Mouse (Mus musculus) lung, embryonic 16.5 days (tissue): ENCODE data around the gene Gm340. TPM values are rescaled to one million over a fixed set of nuclear protein-coding genes. Genes with fewer than 3 reads are reported as not detected.

Experiments
- ATAC-seq: fragments of 200-750 bp; cut with Nextera tagmentation; 2 replicates; pipeline ENCODE4 v1.8.0; 2017; ENCODE audit warnings: low read depth, mild to moderate bottlenecking, moderate library complexity
- H3K27ac ChIP-seq: fragments of 300-500 bp; sonication (generic); 2 replicates; pipeline ENCODE4 v1.5.1; 2014; ENCODE audit warnings: mild to moderate bottlenecking, control low read depth, low read length
- H3K27me3 ChIP-seq: fragments of 300-500 bp; sonication (generic); 2 replicates; pipeline ENCODE4 v1.6.1; 2014; ENCODE audit warnings: low read depth, low read length, mixed read lengths; ENCODE audit not compliant: control insufficient read depth, insufficient read depth
- H3K36me3 ChIP-seq: fragments of 300-500 bp; sonication (generic); 2 replicates; pipeline ENCODE4 v1.6.1; 2014; ENCODE audit warnings: low read length; ENCODE audit not compliant: control insufficient read depth, insufficient read depth
- H3K4me1 ChIP-seq: fragments of 300-500 bp; sonication (generic); replicated peaks from 2 replicates; pipeline ENCODE4 v1.6.1; 2014; ENCODE audit warnings: low read length, mixed read lengths; ENCODE audit not compliant: control insufficient read depth, insufficient read depth
- H3K4me2 ChIP-seq: fragments of 300-500 bp; sonication (generic); 2 replicates; pipeline ENCODE4 v1.6.1; 2014; ENCODE audit warnings: low read depth, low read length, control low read depth
- H3K4me3 ChIP-seq: fragments of 300-500 bp; sonication (generic); 2 replicates; pipeline ENCODE4 v1.5.1; 2014; ENCODE audit warnings: mild to moderate bottlenecking, low read length, control low read depth
- H3K9ac ChIP-seq: fragments of 300-500 bp; sonication (generic); 2 replicates; pipeline ENCODE4 v1.6.1; 2014; ENCODE audit warnings: low read length, control low read depth
- H3K9me3 ChIP-seq: fragments of 300-500 bp; sonication (generic); 2 replicates; pipeline ENCODE4 v1.6.1; 2016; ENCODE audit warnings: low read length; ENCODE audit not compliant: control insufficient read depth
- WGBS: fragments of 180-500 bp; shearing (Covaris S2); extraction: QIAGEN DNeasy Blood & Tissue Kit; methylation state at CpG from one replicate; pipeline ENCODE4 v1.1.7; 2014; 5-methylcytosine and 5-hydroxymethylcytosine counted together
- polyA plus RNA-seq: library from polyadenylated mRNA; unstranded; fragments of >200 nt; fragmentation: Nextera tagmentation; extraction: Ambion mirVana; gene quantifications from 2 replicates; pipeline ENCODE4 v1.2.1, GENCODE M21; 2015

The Gm340 gene
- polyA plus RNA-seq, 1 experiment from 2014 or later, result 2.1 TPM

- no peak overlapping the region for H3K4me2 ChIP-seq
- no peaks in the 10 kb centered on the region for H3K27me3 ChIP-seq
- H3K4me3 ChIP-seq, result no peak overlapping the region
- no peaks in the 10 kb centered on the region for H3K4me1 ChIP-seq
- 69% methylated on average over 10 of the region's 10 CpGs for WGBS
- H3K9me3 ChIP-seq, result no peaks in the 10 kb centered on the region
- H3K9ac ChIP-seq, result no peak overlapping the region
- H3K36me3 ChIP-seq, result no peaks in the 10 kb centered on the region
- H3K27ac ChIP-seq, result no peak overlapping the region
- ATAC-seq, result no peak
These were observed 24.2 kb downstream of the Gm340 start for GRCm38 (mm10) chr19:41606208-41606987.

GRCm38 (mm10) chr19:41611683-41612082 lies 29.5 kb downstream of the Gm340 start:
- Histone ChIP-seq H3K36me3 (no peaks in the 10 kb centered on the region), H3K27ac (no peak overlapping the region), H3K4me1 (no peaks in the 10 kb centered on the region), H3K9me3 (no peaks in the 10 kb centered on the region), H3K4me3 (no peak overlapping the region), H3K9ac (no peak overlapping the region), H3K4me2 (no peak overlapping the region), H3K27me3 (no peaks in the 10 kb centered on the region)
- 69% methylated on average over 6 of the region's 6 CpGs for WGBS
- no peak for ATAC-seq

GRCm38 (mm10) chr19:41613325-41614087 lies 31.3 kb downstream of the Gm340 start:
- Histone ChIP-seq H3K9ac (no peak overlapping the region), H3K9me3 (no peaks in the 10 kb centered on the region), H3K4me2 (no peak overlapping the region), H3K4me1 (no peaks in the 10 kb centered on the region), H3K27ac (no peak overlapping the region), H3K27me3 (no peaks in the 10 kb centered on the region), H3K4me3 (no peak overlapping the region), H3K36me3 (no peaks in the 10 kb centered on the region)
- 34% methylated on average over 16 of the region's 16 CpGs for WGBS
- ATAC-seq, result no peak

GRCm38 (mm10) chr19:41615606-41616224 lies 33.5 kb downstream of the Gm340 start:
- Histone ChIP-seq H3K4me1 (no peaks in the 10 kb centered on the region), H3K4me2 (no peak overlapping the region), H3K27me3 (no peaks in the 10 kb centered on the region), H3K4me3 (no peak overlapping the region), H3K36me3 (no peaks in the 10 kb centered on the region), H3K9me3 (no peaks in the 10 kb centered on the region), H3K9ac (no peak overlapping the region), H3K27ac (no peak overlapping the region)
- no peak for ATAC-seq
- 53% methylated on average over 11 of the region's 11 CpGs for WGBS

GRCm38 (mm10) chr19:41616274-41616673 lies 34.1 kb downstream of the Gm340 start:
- Histone ChIP-seq H3K4me3 (no peak overlapping the region), H3K27ac (no peak overlapping the region), H3K9ac (no peak overlapping the region), H3K4me2 (no peak overlapping the region), H3K9me3 (no peaks in the 10 kb centered on the region), H3K36me3 (no peaks in the 10 kb centered on the region), H3K27me3 (no peaks in the 10 kb centered on the region), H3K4me1 (no peaks in the 10 kb centered on the region)
- no peak for ATAC-seq
- 82% methylated on average over 6 of the region's 6 CpGs for WGBS

GRCm38 (mm10) chr19:41617102-41617501 lies 34.9 kb downstream of the Gm340 start:
- Histone ChIP-seq H3K27me3 (no peaks in the 10 kb centered on the region), H3K9me3 (no peaks in the 10 kb centered on the region), H3K36me3 (no peaks in the 10 kb centered on the region), H3K27ac (no peak overlapping the region), H3K4me1 (no peaks in the 10 kb centered on the region), H3K9ac (no peak overlapping the region), H3K4me3 (no peak overlapping the region), H3K4me2 (no peak overlapping the region)
- no peak for ATAC-seq
- 76% methylated on average over 13 of the region's 13 CpGs for WGBS

- no peaks in the 10 kb centered on the region for H3K9me3 ChIP-seq
- no peak overlapping the region for H3K4me2 ChIP-seq
- H3K27ac ChIP-seq, result no peak overlapping the region
- no peak overlapping the region for H3K4me3 ChIP-seq
- no peaks in the 10 kb centered on the region for H3K4me1 ChIP-seq
- no peak overlapping the region for H3K9ac ChIP-seq
- no peak for ATAC-seq
- H3K27me3 ChIP-seq, result no peaks in the 10 kb centered on the region
- H3K36me3 ChIP-seq, result no peaks in the 10 kb centered on the region
- 43% methylated on average over 6 of the region's 6 CpGs for WGBS
These were observed 36.0 kb downstream of the Gm340 start for GRCm38 (mm10) chr19:41618153-41618657.

- H3K27me3 ChIP-seq, result no peaks in the 10 kb centered on the region
- H3K27ac ChIP-seq, result no peak overlapping the region
- no peaks in the 10 kb centered on the region for H3K36me3 ChIP-seq
- WGBS, result 62% methylated on average over 19 of the region's 19 CpGs
- ATAC-seq, result no peak
- H3K9ac ChIP-seq, result no peak overlapping the region
- no peaks in the 10 kb centered on the region for H3K4me1 ChIP-seq
- H3K9me3 ChIP-seq, result no peaks in the 10 kb centered on the region
- no peak overlapping the region for H3K4me2 ChIP-seq
- no peak overlapping the region for H3K4me3 ChIP-seq
These were observed 36.7 kb downstream of the Gm340 start for GRCm38 (mm10) chr19:41618771-41619385.
